Mouse (Mus musculus) heart, postnatal 0 days (tissue): ENCODE results near the gene Tub. TPM values are rescaled to one million over a fixed set of nuclear protein-coding genes. Genes with fewer than 3 reads are reported as not detected.

Experiments
- ATAC-seq: fragments of 200-750 bp; cut with Nextera tagmentation; 2 replicates; pipeline ENCODE4 v1.8.0; 2017; ENCODE audit warnings: low read depth, moderate number of reproducible peaks, moderate library complexity; ENCODE audit not compliant: insufficient read depth
- DNase-seq: peaks from one replicate; pipeline ENCODE4 v3.0.0-alpha.2; 2016; ENCODE audit warnings: low spot score
- H3K27ac ChIP-seq: fragments of 300-500 bp; sonication (generic); 2 replicates; pipeline ENCODE4 v1.5.1; 2014; ENCODE audit warnings: low read depth, mild to moderate bottlenecking
- H3K27me3 ChIP-seq: fragments of 300-500 bp; sonication (generic); 2 replicates; pipeline ENCODE4 v1.6.1; 2014; ENCODE audit warnings: low read length, mixed read lengths; ENCODE audit not compliant: control insufficient read depth, insufficient read depth
- H3K36me3 ChIP-seq: fragments of 300-500 bp; sonication (generic); replicated peaks from 2 replicates; pipeline ENCODE4 v1.6.1; 2014; ENCODE audit warnings: low read length, mixed read lengths; ENCODE audit not compliant: control insufficient read depth, insufficient read depth
- H3K4me1 ChIP-seq: fragments of 300-500 bp; sonication (generic); 2 replicates; pipeline ENCODE4 v1.6.1; 2014; ENCODE audit warnings: antibody characterized with exemption; ENCODE audit not compliant: control insufficient read depth, insufficient read depth
- H3K4me2 ChIP-seq: fragments of 300-500 bp; sonication (generic); 2 replicates; pipeline ENCODE4 v1.6.1; 2014; ENCODE audit warnings: low read depth, mild to moderate bottlenecking, low read length, moderate library complexity
- H3K4me3 ChIP-seq: fragments of 300-500 bp; sonication (generic); 2 replicates; pipeline ENCODE4 v1.5.1; 2014; ENCODE audit warnings: low read depth, low read length
- H3K9ac ChIP-seq: fragments of 300-500 bp; sonication (generic); replicated peaks from 2 replicates; pipeline ENCODE4 v1.6.1; 2014; ENCODE audit warnings: low read depth, low read length, mixed read lengths
- H3K9me3 ChIP-seq: fragments of 300-500 bp; sonication (generic); replicated peaks from 2 replicates; pipeline ENCODE4 v1.6.1; 2016; ENCODE audit warnings: low read length; ENCODE audit not compliant: control insufficient read depth
- CTCF ChIP-seq: IDR thresholded peaks from 2 replicates; pipeline ENCODE4 v1.5.1; 2016; ENCODE audit warnings: antibody characterized with exemption, control low read depth, low read depth
- EP300 ChIP-seq: IDR thresholded peaks from 2 replicates; pipeline ENCODE4 v1.6.1; 2016; ENCODE audit warnings: antibody characterized with exemption, low read depth
- WGBS: fragments of 180-500 bp; shearing (Covaris S2); extraction: QIAGEN DNeasy Blood & Tissue Kit; methylation state at CpG from one replicate; pipeline ENCODE4 v1.1.7; 2014; 5-methylcytosine and 5-hydroxymethylcytosine counted together
- polyA plus RNA-seq: library from polyadenylated mRNA; unstranded; fragments of >200 nt; fragmentation: Nextera tagmentation; extraction: Ambion mirVana; gene quantifications from 2 replicates; pipeline ENCODE4 v1.2.1, GENCODE M21; 2015
- total RNA-seq: library from RNA; depleted of rRNA; stranded (reverse); fragments of >200 nt; gene quantifications from 2 replicates; pipeline ENCODE4 v1.2.3, GENCODE M21; 2014; ENCODE audit warnings: low replicate concordance

The Tub gene
- total and polyA plus RNA-seq, 2 experiments from 2014 or later = 0.30 to 0.88 TPM

DNA sequence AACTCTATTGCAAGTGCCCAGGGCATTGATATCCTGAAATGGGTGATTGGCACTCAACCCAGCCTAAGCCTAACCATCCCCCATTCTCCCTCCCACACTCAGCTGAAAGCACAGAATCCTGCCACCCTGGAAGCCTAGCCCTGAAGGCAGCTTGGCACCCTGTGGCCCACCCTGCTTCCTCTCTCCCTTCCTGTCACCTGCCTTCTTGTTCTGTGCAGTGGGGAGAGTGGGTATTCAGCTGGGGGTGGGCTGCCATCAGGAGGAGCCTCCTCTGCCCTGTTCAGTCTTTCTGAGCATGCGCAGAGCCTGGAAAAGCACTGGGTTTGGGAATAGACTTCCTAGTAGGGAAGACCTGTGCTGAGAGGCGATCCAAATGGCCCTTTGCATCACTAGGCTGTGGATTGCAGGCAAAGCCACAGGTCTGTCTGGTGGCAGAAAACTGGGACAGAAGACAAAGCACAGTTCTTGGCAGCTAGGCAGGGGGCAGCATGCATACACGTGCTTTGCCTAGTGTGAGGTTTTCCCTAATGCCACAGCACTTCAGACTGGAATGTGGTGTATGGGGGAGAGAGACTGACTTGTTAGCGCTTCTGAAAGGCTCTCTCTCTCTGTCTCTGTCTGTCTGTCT is 63.0 kb downstream of the Tub start:
- Histone ChIP-seq H3K36me3 (no peaks in the 10 kb centered on the region), H3K4me1 (no peaks in the 10 kb centered on the region), H3K27me3 (peaks cover 50% of the 10 kb centered on the region), H3K9me3 (no peaks in the 10 kb centered on the region), H3K27ac (no peak overlapping the region), H3K9ac (no peak overlapping the region), H3K4me3 (no peak overlapping the region), H3K4me2 (no peak overlapping the region)
- TF ChIP-seq CTCF = no peak
- no peak for TF ChIP-seq EP300
- ATAC-seq (no peak; the same call in 1 of the 2 replicates), DNase-seq (no peak)
- WGBS = 40% methylated on average over 4 of the region's 4 CpGs

GRCm38 (mm10) chr7:109014851-109015250 is 64.7 kb downstream of the Tub start:
- Histone ChIP-seq H3K9ac (no peak overlapping the region), H3K4me2 (no peak overlapping the region), H3K27ac (no peak overlapping the region), H3K9me3 (no peaks in the 10 kb centered on the region), H3K27me3 (peaks cover 39% of the 10 kb centered on the region), H3K4me3 (no peak overlapping the region), H3K36me3 (no peaks in the 10 kb centered on the region), H3K4me1 (no peaks in the 10 kb centered on the region)
- no peak for ATAC-seq
- no peak for DNase-seq
- TF ChIP-seq CTCF (no peak), EP300 (no peak)
- WGBS = 50% methylated on average over 7 of the region's 7 CpGs

DNA sequence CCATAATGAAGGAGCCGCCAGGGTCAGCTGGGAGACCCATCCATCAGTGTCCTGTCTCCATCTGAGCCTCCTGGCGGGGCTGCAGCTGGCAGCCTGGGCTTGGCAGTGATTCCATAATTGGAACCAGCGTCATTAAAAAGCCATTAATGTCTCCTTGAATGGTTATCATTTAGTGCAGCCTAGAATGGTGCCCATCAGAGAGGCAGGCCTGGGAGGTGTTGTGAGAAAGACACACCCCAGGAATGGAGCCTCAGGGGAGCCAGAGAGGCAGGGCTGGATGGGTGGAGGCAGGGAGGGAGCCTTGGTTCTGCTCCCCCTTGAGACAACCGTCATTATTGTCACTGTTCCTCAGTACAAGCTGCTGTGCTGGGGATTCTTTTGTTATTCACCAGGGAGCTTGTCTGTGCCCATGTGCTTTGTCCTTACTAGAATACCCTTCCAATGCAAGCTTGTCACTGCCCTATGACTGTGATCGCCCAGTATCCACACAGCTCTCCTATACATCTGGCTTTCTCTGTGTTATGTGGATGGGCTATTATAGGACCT is 66.3 kb downstream of the Tub start:
- WGBS = 48% methylated on average over 5 of the region's 5 CpGs
- no peaks in the 10 kb centered on the region for H3K36me3 ChIP-seq
- TF ChIP-seq CTCF (no peak), EP300 (no peak)

GRCm38 (mm10) chr7:109019243-109019642 is 69.1 kb downstream of the Tub start:
- no peak for ATAC-seq
- Histone ChIP-seq H3K4me1 (no peaks in the 10 kb centered on the region), H3K4me2 (no peak overlapping the region), H3K27me3 (0 out of 2 replicates have a peak, but pooled peaks cover 5% of the 10 kb centered on the region), H3K27ac (no peak overlapping the region), H3K36me3 (no peaks in the 10 kb centered on the region), H3K9me3 (no peaks in the 10 kb centered on the region), H3K9ac (no peak overlapping the region), H3K4me3 (no peak overlapping the region)
- DNase-seq = no peak
- TF ChIP-seq CTCF (no peak), EP300 (no peak)
- WGBS = 79% methylated on average over 7 of the region's 7 CpGs

More for the DNA sequence above, 66.3 kb downstream of the Tub start:
- no peak overlapping the region for H3K4me2 ChIP-seq
- no peaks in the 10 kb centered on the region for H3K9me3 ChIP-seq
- no peak overlapping the region for H3K27ac ChIP-seq
- no peak for DNase-seq
- H3K4me3 ChIP-seq = no peak overlapping the region
- H3K9ac ChIP-seq = no peak overlapping the region
- no peaks in the 10 kb centered on the region for H3K4me1 ChIP-seq
- no peak for ATAC-seq
- H3K27me3 ChIP-seq = peaks cover 23% of the 10 kb centered on the region

DNA sequence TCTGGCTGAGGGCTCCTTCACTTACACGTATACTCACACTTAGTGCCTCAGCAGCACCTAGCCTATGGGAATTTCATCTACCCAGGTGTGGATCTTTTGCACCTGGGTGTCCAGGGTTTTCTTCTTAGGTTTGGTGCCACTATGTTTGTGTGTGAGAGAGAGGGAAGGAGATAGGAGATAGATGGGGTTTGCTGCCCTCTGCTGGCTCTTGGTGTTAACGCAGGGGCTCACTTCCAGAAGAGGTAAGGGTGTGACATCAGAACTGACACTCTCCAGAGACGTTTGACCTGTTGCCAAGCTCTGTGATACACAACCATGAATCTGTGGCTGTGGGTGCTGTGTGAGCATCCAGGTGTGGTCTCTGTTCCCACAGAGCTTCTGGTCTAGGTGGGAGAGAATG is 71.3 kb downstream of the Tub start:
- H3K9me3 ChIP-seq = no peaks in the 10 kb centered on the region
- no peak overlapping the region for H3K9ac ChIP-seq
- TF ChIP-seq EP300 (no peak), CTCF (peak; percentile 69)
- no peak overlapping the region for H3K27ac ChIP-seq
- no peak; the same call in 1 of the 2 replicates for ATAC-seq
- H3K4me1 ChIP-seq = no peaks in the 10 kb centered on the region
- DNase-seq = peak; percentile 43
- no peak overlapping the region for H3K4me3 ChIP-seq
- 11% methylated on average over 3 of the region's 3 CpGs for WGBS
- no peaks in the 10 kb centered on the region for H3K36me3 ChIP-seq
- H3K27me3 ChIP-seq = 0 out of 2 replicates have a peak, but pooled peaks cover 5% of the 10 kb centered on the region
- no peak overlapping the region for H3K4me2 ChIP-seq
